Mouse (Mus musculus): Measurements from ENCODE around the gene Nhsl1. TPM values are rescaled to one million over a fixed set of nuclear protein-coding genes. Genes with fewer than 3 reads are reported as not detected.

Nhsl1 gene
- polyA plus RNA-seq, 1 experiment from 2014 or later: 23.4 TPM

Other genes with a start within 250 kb of the Nhsl1 start
- gene Ect2l, start 108.1 kb upstream of the Nhsl1 start, polyA plus RNA-seq (2014; fragmentation: Nextera tagmentation; extraction: Ambion mirVana): 0.12 TPM in 1 of 2 replicates, not detected in the other
- 7.0 and 8.5 TPM in 2 replicates for gene Ccdc28a, start 84.0 kb upstream of the Nhsl1 start, polyA plus RNA-seq (2014; fragmentation: Nextera tagmentation; extraction: Ambion mirVana)
- gene Hebp2, start 227.1 kb downstream of the Nhsl1 start, polyA plus RNA-seq (2014; fragmentation: Nextera tagmentation; extraction: Ambion mirVana): 16.5 and 18.8 TPM in 2 replicates

All from hindbrain, embryonic 11.5 days (tissue).